Mouse (Mus musculus) heart, postnatal 25 days (tissue): Measurements from ENCODE around the gene Tgfb3. TPM values are rescaled to one million over a fixed set of nuclear protein-coding genes. Genes with fewer than 3 reads are reported as not detected.

Source experiments
- DNase-seq: peaks from one replicate; pipeline ENCODE4 v3.0.0; 2022; ENCODE audit warnings: low spot score
- intact Hi-C: fragments of 180-260 bp; cut with DNase I; formaldehyde crosslinking; loops from one replicate; pipeline ENCODE4 v1.15.1; 2025
- total RNA-seq, 2 experiments: library from RNA; stranded (reverse); gene quantifications; 2 replicates each; pipeline ENCODE4 v1.2.3; 2021

The Tgfb3 gene
- total RNA-seq, 2 experiments from 2014 or later: 14.8 to 16.5 TPM

DNA sequence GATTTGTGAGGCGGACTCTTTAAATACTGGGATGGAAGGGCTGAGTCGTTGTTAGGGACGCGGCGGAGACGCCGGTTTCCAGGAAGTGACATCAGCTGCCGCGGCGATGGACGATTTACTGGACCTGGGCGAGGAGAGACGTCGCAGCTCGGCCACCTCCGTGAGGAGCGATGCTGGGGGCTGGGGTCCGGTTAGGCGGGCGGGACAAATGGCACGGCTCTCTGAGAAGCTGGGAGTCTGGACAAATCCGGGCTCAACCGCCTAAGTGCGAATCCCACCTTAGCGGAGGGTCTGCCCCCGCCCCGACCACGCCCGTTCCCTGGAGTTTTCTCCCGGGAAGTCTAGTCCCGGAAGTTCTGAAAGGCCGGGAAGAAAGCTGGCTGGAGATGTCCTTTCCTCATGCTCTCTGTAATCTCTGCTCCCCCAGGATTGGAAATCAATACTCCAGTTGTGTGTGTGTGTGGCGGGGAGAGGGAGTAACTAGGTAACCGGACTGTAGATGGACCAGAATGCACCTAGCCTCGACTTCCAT is 3.7 kb upstream of the Tgfb3 start, which contains the start of gene Ift43:
Gene Ift43, plus strand, starts transcription at position 61 of the 532 bp plus-strand sequence.
- peak; percentile 62 for DNase-seq
- intact Hi-C loops: no loop called here

DNA sequence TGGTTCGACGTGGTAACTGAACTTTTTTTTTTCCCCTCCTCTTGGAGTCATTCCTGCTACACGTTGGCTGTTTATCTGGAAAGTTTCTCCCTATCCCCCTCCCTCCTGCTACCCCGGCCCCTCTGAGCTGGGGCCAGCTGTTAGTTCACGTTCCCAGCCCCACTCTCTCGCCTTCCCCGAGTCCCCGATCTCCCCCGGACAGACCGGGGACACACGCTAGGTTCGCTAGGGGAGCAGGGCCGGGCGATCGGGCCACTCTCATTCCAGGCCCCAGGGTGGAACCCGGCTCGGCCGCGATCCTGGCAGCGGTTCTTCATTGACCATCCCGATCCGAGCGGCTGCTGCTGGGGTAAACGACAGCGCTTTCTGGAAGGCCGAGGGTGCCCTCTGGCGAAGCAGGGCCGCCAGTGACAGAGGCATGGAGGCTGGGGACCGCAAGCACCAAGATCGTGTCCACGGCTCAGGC is 394 bp upstream of the Tgfb3 start:
- DNase-seq: peak; percentile 88
- intact Hi-C loops: loop anchor here (1.0 to 5.0 kb wide), 4 partner anchors 55 to 332 kb away; partner anchors contain the start of gene Flvcr2

- intact Hi-C loops: loop anchor here (2.0 to 5.0 kb wide), 2 partner anchors 125 to 331 kb away; partner anchors contain the start of gene Flvcr2
- DNase-seq: no peak
Observed at GRCm38 (mm10) chr12:86078176-86078552, 677 bp downstream of the Tgfb3 start.

DNA sequence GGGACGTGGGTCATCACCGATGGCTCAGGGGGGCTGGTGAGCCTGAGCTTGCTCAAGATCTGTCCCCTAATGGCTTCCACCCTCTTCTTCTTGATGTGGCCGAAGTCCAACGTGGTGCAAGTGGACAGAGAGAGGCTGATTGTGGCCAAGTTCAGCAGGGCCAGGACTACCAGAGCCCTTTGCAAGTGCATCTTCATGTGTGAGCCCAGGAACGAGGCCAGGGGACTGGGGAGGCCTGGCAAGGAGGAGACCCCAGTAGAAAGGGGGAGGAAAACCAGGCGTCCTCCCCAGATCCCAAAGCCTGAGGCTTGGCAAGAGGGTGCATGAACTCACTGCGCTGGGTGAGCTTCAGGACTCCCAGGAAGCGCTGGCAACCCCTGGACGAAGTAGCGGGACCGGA is 1.1 kb downstream of the Tgfb3 start:
- DNase-seq: no peak
- intact Hi-C loops: loop anchor here (2.0 to 5.0 kb wide), 2 partner anchors 125 to 330 kb away; partner anchors contain the start of gene Flvcr2

GRCm38 (mm10) chr12:86077322-86077721 is 1.5 kb downstream of the Tgfb3 start:
- intact Hi-C loops: loop anchor here (5.0 kb wide), 1 partner anchor 330 kb away; the partner anchor contains the start of gene Flvcr2

DNA sequence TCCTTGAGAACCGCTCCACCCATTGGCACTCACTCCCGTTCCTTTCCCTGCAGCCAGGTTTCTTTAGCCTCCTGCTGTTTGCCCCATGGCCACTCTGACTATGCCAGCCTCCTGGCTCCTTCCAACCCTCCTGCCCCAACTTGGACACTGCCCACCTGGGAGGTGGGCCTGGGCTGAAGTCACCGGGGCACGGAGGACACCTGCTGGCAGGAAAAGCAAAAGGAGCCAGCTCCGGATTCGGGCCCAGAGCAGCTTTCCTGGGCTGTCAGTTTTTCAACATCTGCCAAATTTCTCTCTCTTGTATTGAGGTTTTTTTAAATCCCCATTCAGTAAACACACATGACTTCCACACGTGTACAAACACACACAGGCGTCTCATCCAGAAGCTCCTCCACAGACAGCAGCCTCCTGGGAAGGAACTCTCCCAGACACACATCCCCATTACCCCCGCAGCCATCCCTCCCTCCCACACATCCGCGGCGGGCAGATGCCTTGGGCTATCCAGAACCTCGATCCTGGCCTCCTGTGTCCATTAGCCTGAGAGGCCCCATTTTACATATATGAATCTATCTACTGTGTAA is 2.4 kb downstream of the Tgfb3 start:
- intact Hi-C loops: loop anchor here (5.0 kb wide), 1 partner anchor 329 kb away; the partner anchor contains the start of gene Flvcr2
- DNase-seq: no peak

More at GRCm38 (mm10) chr12:86077322-86077721, 1.5 kb downstream of the Tgfb3 start:
- no peak for DNase-seq

- no peak for DNase-seq
- intact Hi-C loops: loop anchor here (5.0 kb wide), 1 partner anchor 328 kb away; the partner anchor contains the start of gene Flvcr2
Observed at GRCm38 (mm10) chr12:86075358-86075757, 3.5 kb downstream of the Tgfb3 start.

GRCm38 (mm10) chr12:86074681-86075080 is 4.2 kb downstream of the Tgfb3 start:
- no peak for DNase-seq
- intact Hi-C loops: loop anchor here (5.0 kb wide), 1 partner anchor 327 kb away; the partner anchor contains the start of gene Flvcr2

GRCm38 (mm10) chr12:86071432-86071831 is 7.4 kb downstream of the Tgfb3 start:
- intact Hi-C loops: no loop called here
- no peak for DNase-seq

DNA sequence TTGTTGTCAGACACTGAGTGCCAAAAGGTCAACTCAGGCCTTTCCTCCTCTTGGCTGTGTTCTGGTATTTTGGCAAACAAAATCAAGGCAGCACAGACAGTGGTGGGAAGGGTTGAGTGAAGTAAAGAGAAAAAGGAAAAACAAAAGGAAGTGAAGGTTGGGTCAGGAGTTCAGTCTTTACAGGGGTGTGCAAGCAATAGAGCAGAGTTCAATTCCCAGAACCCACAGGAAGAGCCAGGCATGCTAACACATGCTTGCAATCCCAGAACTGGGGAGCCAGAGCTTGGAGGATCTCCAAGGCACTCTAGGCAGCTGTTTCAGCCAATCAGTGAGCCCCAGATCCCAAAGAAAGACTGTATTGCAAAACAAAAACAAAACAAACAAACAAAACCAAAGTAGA is 14.0 kb downstream of the Tgfb3 start:
- DNase-seq: no peak
- intact Hi-C loops: no loop called here

DNA sequence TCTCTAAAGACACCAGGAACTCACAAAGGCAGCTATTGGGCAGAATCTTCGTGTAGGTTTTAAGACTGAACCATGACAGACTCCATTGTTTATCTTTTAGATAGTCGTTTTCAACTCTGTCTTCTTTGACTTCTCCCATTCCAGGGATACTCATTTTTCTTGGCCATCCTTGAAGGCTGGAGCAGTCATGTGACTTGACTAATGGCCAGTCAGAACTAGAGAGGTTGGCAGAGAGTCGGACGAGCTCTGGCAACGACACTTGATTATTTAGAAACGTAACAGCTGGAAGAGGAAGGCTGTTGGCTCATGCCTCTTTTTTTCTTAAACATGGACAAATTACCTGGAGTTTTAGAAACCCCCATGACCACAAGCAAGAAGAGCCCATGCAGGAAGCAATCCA is 19.5 kb downstream of the Tgfb3 start:
- DNase-seq: no peak

DNA sequence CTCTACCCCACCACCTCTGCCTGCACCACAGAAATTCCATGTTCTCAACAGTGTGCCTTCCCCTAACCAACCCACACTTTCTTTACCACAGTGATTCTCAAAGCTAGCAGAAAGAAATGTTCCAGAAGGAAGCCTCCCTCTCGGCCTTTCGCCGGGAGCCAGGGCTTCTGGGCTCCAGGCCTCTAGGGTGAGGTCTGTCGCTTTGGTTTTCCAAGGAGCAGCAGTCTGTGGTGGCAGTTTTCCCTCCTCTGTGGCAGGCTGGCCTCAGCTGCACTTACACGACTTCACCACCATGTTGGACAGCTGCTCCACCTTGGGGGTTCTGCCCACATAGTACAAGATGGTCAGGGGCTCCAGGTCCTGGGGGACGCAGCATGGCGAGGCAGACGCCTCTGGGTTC is 21.3 kb downstream of the Tgfb3 start:
- intact Hi-C loops: no loop called here
- DNase-seq: no peak

More for the DNA sequence above, 19.5 kb downstream of the Tgfb3 start:
- intact Hi-C loops: no loop called here

DNA sequence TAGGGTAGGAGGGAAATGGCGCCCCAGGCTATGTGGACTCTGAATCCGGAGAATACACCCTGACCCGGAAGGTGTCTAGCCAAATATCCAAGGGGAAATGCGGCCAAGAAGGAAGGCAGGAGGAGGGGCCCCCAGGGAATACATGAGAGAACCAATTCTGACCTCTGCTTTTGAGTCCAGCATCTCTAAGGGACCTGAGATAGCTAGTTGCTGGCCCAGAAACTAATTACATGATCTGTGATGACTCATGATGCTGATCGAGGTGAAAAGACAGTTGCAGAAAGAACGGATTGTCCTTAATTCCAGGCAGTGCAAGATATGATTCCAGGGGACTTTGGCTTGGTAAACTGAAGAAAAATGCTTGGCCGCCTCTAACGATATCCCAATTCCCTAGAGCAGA is 21.9 kb downstream of the Tgfb3 start:
- intact Hi-C loops: no loop called here
- no peak for DNase-seq

GRCm38 (mm10) chr12:86055306-86055705 is 23.5 kb downstream of the Tgfb3 start:
- intact Hi-C loops: no loop called here
- DNase-seq: no peak

DNA sequence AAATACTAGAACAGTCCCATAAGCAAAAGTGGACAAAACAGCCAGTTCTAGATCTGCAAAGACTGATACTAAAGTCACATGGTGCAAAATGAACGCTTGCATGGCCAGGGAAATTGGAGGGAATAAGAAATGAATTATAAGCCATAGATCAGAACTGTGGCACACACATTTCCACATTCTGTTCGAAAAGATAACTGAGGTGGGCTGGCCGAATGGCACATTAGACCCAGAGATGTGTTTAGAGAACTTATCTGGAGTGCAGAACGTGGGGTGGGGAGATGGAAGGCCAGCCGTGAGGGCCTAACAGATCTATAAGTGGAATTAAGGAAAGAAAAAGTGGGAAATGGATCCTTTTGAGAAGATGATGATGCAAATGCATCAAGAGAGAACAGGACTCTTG is 27.4 kb downstream of the Tgfb3 start:
- DNase-seq: no peak
- intact Hi-C loops: no loop called here

DNA sequence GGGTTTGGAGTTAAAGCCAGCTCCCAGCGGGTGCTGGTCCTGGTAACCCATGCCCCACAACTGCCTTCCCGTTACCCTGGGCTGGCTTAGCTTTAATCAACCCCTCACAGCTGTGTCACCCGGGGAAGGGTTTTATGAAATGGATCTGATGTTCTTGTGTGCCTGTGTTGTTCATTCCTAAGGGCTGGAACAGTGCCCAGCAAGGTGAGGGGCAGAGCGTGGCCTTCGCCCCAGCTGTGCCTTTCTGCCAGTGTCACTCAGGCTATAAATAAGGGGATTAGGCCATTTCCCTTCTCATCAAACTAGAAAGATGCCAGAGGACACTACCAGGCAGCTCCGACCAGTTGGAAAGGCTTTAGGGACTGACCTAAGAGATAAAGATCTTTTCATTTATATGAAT is 29.0 kb downstream of the Tgfb3 start:
- intact Hi-C loops: no loop called here
- no peak for DNase-seq

GRCm38 (mm10) chr12:86047376-86047775 is 31.5 kb downstream of the Tgfb3 start:
- intact Hi-C loops: no loop called here
- no peak for DNase-seq

DNA sequence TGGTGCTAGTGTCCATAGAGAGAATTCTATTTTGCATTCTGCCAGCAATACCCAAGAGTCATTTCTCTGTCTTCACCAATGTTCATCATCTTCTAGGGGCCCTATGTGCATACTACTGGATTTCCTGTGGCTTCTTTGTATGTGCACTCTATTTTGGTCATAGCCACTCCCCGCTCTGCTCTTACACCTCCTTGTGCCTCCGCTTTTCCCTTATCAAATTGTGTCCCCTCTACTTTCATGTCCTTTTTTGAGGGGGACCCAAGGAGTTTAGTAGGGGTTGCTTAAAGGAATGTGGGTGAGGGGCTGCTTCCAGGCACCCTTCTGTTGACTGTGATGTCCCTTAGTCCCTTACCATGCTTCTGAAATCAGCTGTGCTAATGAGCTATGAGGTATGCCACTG is 32.1 kb downstream of the Tgfb3 start:
- intact Hi-C loops: no loop called here

DNA sequence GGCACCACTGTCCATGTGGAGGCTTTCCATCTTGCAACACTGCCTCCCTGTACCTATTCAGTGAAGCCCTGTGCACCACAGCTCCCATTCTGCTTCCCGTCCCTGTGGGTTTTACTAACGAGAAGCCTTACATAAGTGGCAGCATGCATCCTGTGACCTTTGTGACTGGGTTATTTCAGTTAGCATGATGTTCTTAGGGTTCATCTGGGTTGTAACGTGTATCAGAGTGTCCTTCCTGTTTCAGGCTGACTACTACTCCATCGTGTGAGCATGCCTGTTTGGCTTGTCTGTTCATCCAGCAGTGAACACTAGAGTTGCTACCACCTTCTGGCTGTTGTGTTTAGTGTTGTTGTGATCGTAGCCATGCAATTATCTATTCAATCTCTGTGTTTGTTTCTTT is 32.7 kb downstream of the Tgfb3 start:
- no peak for DNase-seq
- intact Hi-C loops: no loop called here

More for the DNA sequence above, 32.1 kb downstream of the Tgfb3 start:
- no peak for DNase-seq

GRCm38 (mm10) chr12:86039751-86040150 is 39.1 kb downstream of the Tgfb3 start:
- intact Hi-C loops: no loop called here

GRCm38 (mm10) chr12:86039078-86039477 is 39.8 kb downstream of the Tgfb3 start:
- DNase-seq: no peak
- intact Hi-C loops: no loop called here

More at GRCm38 (mm10) chr12:86039751-86040150, 39.1 kb downstream of the Tgfb3 start:
- no peak for DNase-seq
